Mouse (Mus musculus) heart, embryonic 14.5 days (tissue): ENCODE data around the gene Slc5a11. TPM values are rescaled to one million over a fixed set of nuclear protein-coding genes. Genes with fewer than 3 reads are reported as not detected.

ENCODE experiments used
- ATAC-seq: fragments of 200-750 bp; cut with Nextera tagmentation; 2 replicates; pipeline ENCODE4 v1.8.0; 2017; ENCODE audit warnings: low read depth, moderate TSS enrichment; ENCODE audit not compliant: insufficient number of reproducible peaks, insufficient read depth, low FRiP score
- H3K27ac ChIP-seq, 2 experiments: fragments of 200-500 bp in 1 of 2; fragments of 300-500 bp in 1 of 2; sonication (generic) in 1 of 2; replicated peaks in 1 of 2; 2 replicates each; pipeline ENCODE4 v1.5.1; 2012 to 2014; ENCODE audit warnings: low read depth in 2 of 2, low read length in 2 of 2, control low read depth in 1 of 2, mild to moderate bottlenecking in 1 of 2, mixed read lengths in 1 of 2; ENCODE audit not compliant: control insufficient read depth in 1 of 2, insufficient read depth in 1 of 2
- H3K27me3 ChIP-seq: fragments of 300-500 bp; sonication (generic); 2 replicates; pipeline ENCODE4 v1.6.1; 2014; ENCODE audit warnings: mild to moderate bottlenecking, low read length, control low read depth; ENCODE audit not compliant: control insufficient read depth, insufficient read depth
- H3K36me3 ChIP-seq: fragments of 300-500 bp; sonication (generic); 2 replicates; pipeline ENCODE4 v1.6.1; 2014; ENCODE audit warnings: mild to moderate bottlenecking, control low read depth, low read length, mixed read lengths; ENCODE audit not compliant: control insufficient read depth, insufficient read depth
- H3K4me1 ChIP-seq, 2 experiments: fragments of 200-500 bp in 1 of 2; fragments of 300-500 bp in 1 of 2; sonication (generic) in 1 of 2; 2 replicates each; pipeline ENCODE4 v1.6.1; 2012 to 2014; ENCODE audit warnings: low read length in 2 of 2, control low read depth in 1 of 2, mixed read lengths in 1 of 2; ENCODE audit not compliant: control insufficient read depth in 2 of 2, insufficient read depth in 2 of 2
- H3K4me2 ChIP-seq: fragments of 300-500 bp; sonication (generic); 2 replicates; pipeline ENCODE4 v1.6.1; 2014; ENCODE audit warnings: mild to moderate bottlenecking, low read length
- H3K4me3 ChIP-seq, 2 experiments: fragments of 200-500 bp in 1 of 2; fragments of 300-500 bp in 1 of 2; sonication (generic) in 1 of 2; 2 replicates each; pipeline ENCODE4 v1.5.1; 2012 to 2014; ENCODE audit warnings: low read length in 2 of 2, mild to moderate bottlenecking in 2 of 2, control low read depth in 1 of 2, low read depth in 1 of 2, moderate library complexity in 1 of 2; ENCODE audit not compliant: control insufficient read depth in 1 of 2, insufficient read depth in 1 of 2
- H3K9ac ChIP-seq: fragments of 300-500 bp; sonication (generic); 2 replicates; pipeline ENCODE4 v1.6.1; 2014; ENCODE audit warnings: mild to moderate bottlenecking, low read length
- H3K9me3 ChIP-seq: fragments of 300-500 bp; sonication (generic); 2 replicates; pipeline ENCODE4 v1.6.1; 2016; ENCODE audit warnings: low read length, control low read depth; ENCODE audit not compliant: control insufficient read depth
- WGBS: fragments of 180-500 bp; shearing (Covaris S2); extraction: QIAGEN DNeasy Blood & Tissue Kit; methylation state at CpG from one replicate; pipeline ENCODE4 v1.1.7; 2014; 5-methylcytosine and 5-hydroxymethylcytosine counted together
- polyA plus RNA-seq: library from polyadenylated mRNA; unstranded; fragments of >200 nt; fragmentation: Nextera tagmentation; extraction: Ambion mirVana; gene quantifications from 2 replicates; pipeline ENCODE4 v1.2.1, GENCODE M21; 2014

The Slc5a11 gene
- polyA plus RNA-seq, 1 experiment from 2014 or later: 0.51 TPM

DNA sequence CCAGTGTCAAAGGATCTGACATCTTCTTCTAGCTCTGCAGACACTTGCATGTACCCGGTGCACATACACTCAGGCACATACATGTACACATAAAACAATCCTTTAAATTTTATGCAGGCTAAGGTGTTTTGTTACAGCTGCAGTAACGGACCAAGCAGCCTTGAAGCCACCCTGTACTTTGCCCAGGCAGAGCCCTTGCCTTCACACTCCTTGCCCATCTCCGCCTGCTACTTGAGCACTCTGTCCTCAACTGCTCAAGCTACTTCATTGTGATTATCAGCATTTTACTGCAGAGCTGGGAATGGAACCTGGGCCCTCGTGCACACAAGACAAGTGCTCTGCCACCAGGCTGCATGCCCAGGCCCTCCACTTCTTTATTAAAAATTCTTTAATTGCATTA, 10.6 kb downstream of the Slc5a11 start:
- Histone ChIP-seq H3K4me2 (no peak overlapping the region), H3K4me1 (peaks cover 0 to 6% of the 10 kb centered on the region in 2 experiments; a peak in 2 of 4 replicates), H3K27me3 (no peaks in the 10 kb centered on the region), H3K36me3 (no peaks in the 10 kb centered on the region), H3K9me3 (no peaks in the 10 kb centered on the region), H3K4me3 (no peak overlapping the region), H3K27ac (no peak overlapping the region), H3K9ac (no peak overlapping the region)
- 76% methylated on average over 4 of the region's 4 CpGs for WGBS
- ATAC-seq: no peak

DNA sequence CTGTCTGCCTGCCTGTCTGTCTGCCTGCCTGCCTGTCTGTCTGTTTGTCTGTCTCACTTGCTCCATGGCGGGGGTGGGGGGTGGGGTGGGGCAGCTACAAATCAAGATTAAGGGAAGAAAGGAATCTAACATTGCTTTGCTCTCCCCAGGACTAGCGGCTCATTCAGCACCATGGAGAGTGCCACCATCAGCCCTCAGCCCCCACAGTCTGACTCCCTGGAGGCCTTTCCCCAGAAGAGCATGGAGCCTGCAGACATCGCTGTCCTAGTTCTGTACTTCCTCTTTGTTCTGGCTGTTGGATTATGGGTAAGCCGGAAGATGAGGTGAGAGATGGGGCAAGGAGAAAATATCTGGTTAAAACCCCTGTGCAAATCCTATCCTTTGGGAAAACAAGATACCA, 20.9 kb downstream of the Slc5a11 start:
- H3K9ac ChIP-seq: no peak overlapping the region
- H3K27me3 ChIP-seq: no peaks in the 10 kb centered on the region
- H3K4me3 ChIP-seq: no peak overlapping the region
- H3K4me1 ChIP-seq: no peaks in the 10 kb centered on the region
- no peaks in the 10 kb centered on the region for H3K36me3 ChIP-seq
- H3K27ac ChIP-seq: no peak overlapping the region
- H3K4me2 ChIP-seq: no peak overlapping the region
- no peak for ATAC-seq
- no peaks in the 10 kb centered on the region for H3K9me3 ChIP-seq
- WGBS: 14% methylated on average over 4 of the region's 4 CpGs

DNA sequence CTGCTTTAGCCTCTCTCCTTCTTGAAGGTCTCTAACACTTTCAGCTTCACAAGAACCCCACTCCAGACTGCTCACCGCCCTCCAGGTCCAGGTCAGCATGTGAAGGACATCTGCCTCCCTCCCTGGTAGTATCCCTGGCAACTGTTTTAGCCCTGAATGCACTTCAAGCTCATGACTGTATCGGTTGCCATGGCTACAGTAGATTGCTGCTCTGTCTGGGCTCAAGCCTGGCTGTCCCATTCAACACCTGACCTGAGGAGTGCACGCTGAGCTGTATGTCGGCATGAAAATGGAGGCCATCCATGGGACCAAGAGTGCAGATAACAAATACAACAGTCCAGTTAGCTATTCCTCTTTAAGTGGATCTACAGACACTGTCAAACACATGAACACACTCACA, 24.0 kb downstream of the Slc5a11 start:
- no peaks in the 10 kb centered on the region for H3K36me3 ChIP-seq
- H3K4me3 ChIP-seq: no peak overlapping the region
- no peaks in the 10 kb centered on the region for H3K9me3 ChIP-seq
- no peak overlapping the region for H3K27ac ChIP-seq
- WGBS: 39% methylated on average over 4 of the region's 4 CpGs
- ATAC-seq: no peak
- H3K4me2 ChIP-seq: no peak overlapping the region
- H3K4me1 ChIP-seq: peaks cover 6% of the 10 kb centered on the region in 2 experiments; a peak in 2 of 4 replicates
- no peak overlapping the region for H3K9ac ChIP-seq
- H3K27me3 ChIP-seq: no peaks in the 10 kb centered on the region

DNA sequence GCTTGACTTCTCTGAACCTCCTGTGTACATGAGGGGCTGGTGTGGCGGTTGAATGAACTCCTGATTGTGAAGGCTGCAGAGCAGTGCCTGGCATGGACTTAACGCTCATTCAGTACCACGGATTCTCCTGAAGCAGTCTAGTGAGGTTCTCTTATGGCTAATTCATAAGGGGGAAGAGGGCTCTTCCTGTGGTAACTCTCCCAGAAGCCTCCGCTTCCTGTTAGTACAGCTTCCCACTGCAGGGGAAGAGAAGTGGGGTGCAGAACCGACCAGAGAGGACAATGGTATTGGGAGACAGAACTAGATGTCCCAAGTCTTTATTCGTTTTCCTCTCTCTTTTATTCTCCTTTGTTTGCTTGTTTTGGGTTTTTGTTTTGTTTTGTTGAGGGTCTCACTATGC, 25.5 kb downstream of the Slc5a11 start:
- Histone ChIP-seq H3K27ac (no peak overlapping the region), H3K9ac (no peak overlapping the region), H3K9me3 (no peaks in the 10 kb centered on the region), H3K27me3 (no peaks in the 10 kb centered on the region), H3K4me2 (no peak overlapping the region), H3K36me3 (no peaks in the 10 kb centered on the region), H3K4me3 (no peak overlapping the region), H3K4me1 (peaks cover 6 to 14% of the 10 kb centered on the region in 2 experiments; a peak in 3 of 4 replicates)
- WGBS: 61% methylated on average over 6 of the region's 6 CpGs
- ATAC-seq: no peak

DNA sequence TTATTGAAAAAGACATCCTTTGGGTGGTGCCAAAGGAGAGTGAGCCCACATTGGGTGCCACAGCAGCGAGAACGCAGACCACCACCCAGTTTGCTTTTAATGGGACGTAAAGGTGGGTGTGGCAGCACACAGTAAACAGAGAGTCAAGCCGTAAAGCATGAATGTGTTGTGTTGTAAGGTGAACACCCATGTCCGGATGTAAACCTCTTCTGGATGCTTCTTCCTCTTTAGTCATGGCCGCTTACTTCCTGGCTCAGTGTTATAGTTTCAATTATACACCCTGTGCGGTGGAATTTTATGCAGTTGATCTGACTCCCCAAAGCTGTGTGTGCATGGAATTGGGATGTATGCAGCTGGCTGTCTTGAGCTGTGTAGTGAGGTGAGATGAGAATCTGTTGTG, 27.7 kb downstream of the Slc5a11 start:
- no peak overlapping the region for H3K9ac ChIP-seq
- H3K36me3 ChIP-seq: no peaks in the 10 kb centered on the region
- no peaks in the 10 kb centered on the region for H3K27me3 ChIP-seq
- H3K4me2 ChIP-seq: no peak overlapping the region
- no peak overlapping the region for H3K27ac ChIP-seq
- WGBS: 94% methylated on average over 7 of the region's 7 CpGs
- H3K4me1 ChIP-seq: peaks cover 8 to 15% of the 10 kb centered on the region in 2 experiments; a peak in 3 of 4 replicates
- no peaks in the 10 kb centered on the region for H3K9me3 ChIP-seq
- no peak for ATAC-seq
- no peak overlapping the region for H3K4me3 ChIP-seq

DNA sequence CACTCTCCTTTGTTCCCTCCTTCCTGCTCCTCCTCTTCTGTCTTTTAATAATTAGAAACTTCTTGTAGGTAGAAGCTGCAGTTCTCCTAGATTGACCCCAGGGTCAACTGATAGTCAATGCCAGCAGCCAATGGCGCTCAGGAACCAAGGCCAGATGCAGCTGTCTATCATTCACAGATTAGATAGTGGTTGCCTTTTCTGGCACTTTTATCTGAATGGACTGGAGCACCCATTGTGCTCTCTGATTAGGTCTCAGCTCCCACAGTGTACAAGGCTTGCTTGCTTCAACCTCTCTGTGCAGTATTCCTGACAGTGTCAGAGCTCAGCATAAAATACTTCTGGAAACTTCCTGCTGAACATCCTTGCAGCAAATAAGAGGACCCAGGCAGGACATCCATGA, 30.3 kb downstream of the Slc5a11 start:
- H3K4me1 ChIP-seq: peaks cover 8 to 15% of the 10 kb centered on the region in 2 experiments; a peak in 3 of 4 replicates
- WGBS: 11% methylated on average over 1 of the region's 1 CpGs
- no peaks in the 10 kb centered on the region for H3K9me3 ChIP-seq
- no peaks in the 10 kb centered on the region for H3K27me3 ChIP-seq
- no peak overlapping the region for H3K27ac ChIP-seq
- H3K4me2 ChIP-seq: no peak overlapping the region
- H3K9ac ChIP-seq: no peak overlapping the region
- H3K4me3 ChIP-seq: no peak overlapping the region
- no peak for ATAC-seq
- H3K36me3 ChIP-seq: no peaks in the 10 kb centered on the region

DNA sequence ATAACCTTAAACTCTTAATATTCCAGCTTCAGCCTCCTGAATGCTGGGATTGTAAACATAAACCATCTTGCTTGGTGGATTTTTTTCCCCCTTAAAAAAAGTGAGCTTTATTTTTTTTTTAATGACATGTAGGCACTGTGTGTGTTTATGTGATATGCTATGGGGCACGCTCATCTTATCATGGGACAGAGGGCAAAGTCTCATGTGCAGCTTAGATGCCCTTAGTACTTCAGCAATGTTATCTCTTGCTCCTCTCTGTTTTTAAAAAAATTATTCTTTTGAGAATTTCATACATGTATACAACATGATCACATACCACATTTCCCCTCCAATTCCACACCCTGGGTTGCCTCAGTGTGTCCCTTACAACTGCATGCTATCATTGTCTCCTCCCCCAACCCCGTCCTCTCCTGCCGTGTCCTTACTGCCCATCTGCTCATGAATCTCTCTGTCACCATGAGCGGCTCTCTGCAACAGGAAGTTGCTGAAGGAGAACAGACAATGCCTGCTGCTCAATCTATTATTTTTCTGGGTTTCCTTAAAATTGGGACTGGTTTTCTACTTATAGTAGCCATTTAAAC, 32.0 kb downstream of the Slc5a11 start:
- WGBS: 59% methylated on average over 4 of the region's 4 CpGs
- H3K9me3 ChIP-seq: no peaks in the 10 kb centered on the region
- H3K9ac ChIP-seq: no peak overlapping the region
- H3K36me3 ChIP-seq: no peaks in the 10 kb centered on the region
- H3K27ac ChIP-seq: no peak overlapping the region
- H3K4me2 ChIP-seq: no peak overlapping the region
- no peak for ATAC-seq
- no peak overlapping the region for H3K4me3 ChIP-seq
- no peaks in the 10 kb centered on the region for H3K27me3 ChIP-seq
- peaks cover 2 to 14% of the 10 kb centered on the region in 2 experiments; a peak in 3 of 4 replicates for H3K4me1 ChIP-seq

DNA sequence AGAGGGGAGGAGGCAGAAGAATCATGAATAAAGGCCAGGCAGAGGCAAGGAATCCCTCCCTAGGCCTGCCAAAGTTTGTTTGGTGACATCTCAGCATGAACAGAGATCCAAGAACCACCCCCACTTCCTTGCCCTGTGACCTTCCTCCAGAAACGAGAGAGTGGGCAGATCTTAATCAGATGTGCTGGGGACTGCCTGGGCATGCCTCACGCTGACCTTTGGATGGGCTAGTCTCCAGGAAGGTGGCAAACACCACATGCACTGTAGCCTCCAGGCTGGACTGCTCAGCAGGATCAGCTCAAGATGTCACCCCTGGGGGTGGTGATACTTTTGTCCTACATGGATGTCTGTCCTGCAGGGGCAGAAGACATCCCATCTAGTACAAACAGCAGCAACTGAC, 33.6 kb downstream of the Slc5a11 start:
- Histone ChIP-seq H3K36me3 (no peaks in the 10 kb centered on the region), H3K9ac (no peak overlapping the region), H3K4me2 (no peak overlapping the region), H3K4me3 (no peak overlapping the region), H3K4me1 (peaks cover 2 to 9% of the 10 kb centered on the region in 2 experiments; a peak in 3 of 4 replicates), H3K27ac (no peak overlapping the region), H3K9me3 (no peaks in the 10 kb centered on the region), H3K27me3 (no peaks in the 10 kb centered on the region)
- ATAC-seq: no peak
- WGBS: 53% methylated on average over 2 of the region's 2 CpGs
